Mouse (Mus musculus) left cerebral cortex, adult 8-10 months (tissue): ENCODE results near the gene Cutc. TPM values are rescaled to one million over a fixed set of nuclear protein-coding genes. Genes with fewer than 3 reads are reported as not detected.
A peak's percentile ranks its signal among the peaks of the same experiment; 100 is the strongest.

ENCODE experiments used
- DNase-seq, 2 experiments: peaks; one replicate each; pipeline ENCODE4 v3.0.0; 2022; ENCODE audit warnings: low spot score in 2 of 2
- total RNA-seq, 4 experiments: library from RNA; stranded (reverse); gene quantifications; 2 replicates each; pipeline ENCODE4 v1.2.4; 2022

The Cutc gene
- 1 to 10 TPM; 6.1 to 9.4 (median 8.1) TPM for total RNA-seq

- DNase-seq: peak; percentile 93 to 97
Measured at GRCm38 (mm10) chr19:43752489-43753225, at the start of gene Cutc, which contains the start of gene Cox15. Gene Cutc (plus strand): TSS chr19:43752996. Gene Cox15 (minus strand): TSS chr19:43753000.

DNA sequence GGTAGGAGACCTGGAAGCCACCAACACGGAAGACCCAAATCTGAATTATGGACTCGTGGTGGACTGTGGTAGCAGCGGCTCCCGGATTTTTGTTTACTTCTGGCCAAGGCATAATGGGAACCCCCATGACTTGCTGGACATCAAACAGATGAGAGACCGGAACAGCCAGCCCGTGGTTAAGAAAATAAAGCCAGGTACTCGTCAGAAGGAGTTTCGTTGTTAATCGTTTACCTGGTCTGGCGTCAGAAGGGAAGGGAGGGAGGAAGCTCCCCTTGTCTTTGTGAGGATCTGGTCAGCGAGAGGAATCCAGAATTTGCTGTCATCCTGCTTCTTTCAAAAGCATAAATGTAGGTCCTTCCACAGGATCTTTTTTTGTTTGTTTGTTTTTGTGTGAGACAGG lies 48.6 kb upstream of the Cutc start:
- DNase-seq: no peak

GRCm38 (mm10) chr19:43704787-43705497 lies 47.9 kb upstream of the Cutc start:
- DNase-seq: no peak

GRCm38 (mm10) chr19:43708206-43708605 lies 44.6 kb upstream of the Cutc start:
- no peak for DNase-seq

DNA sequence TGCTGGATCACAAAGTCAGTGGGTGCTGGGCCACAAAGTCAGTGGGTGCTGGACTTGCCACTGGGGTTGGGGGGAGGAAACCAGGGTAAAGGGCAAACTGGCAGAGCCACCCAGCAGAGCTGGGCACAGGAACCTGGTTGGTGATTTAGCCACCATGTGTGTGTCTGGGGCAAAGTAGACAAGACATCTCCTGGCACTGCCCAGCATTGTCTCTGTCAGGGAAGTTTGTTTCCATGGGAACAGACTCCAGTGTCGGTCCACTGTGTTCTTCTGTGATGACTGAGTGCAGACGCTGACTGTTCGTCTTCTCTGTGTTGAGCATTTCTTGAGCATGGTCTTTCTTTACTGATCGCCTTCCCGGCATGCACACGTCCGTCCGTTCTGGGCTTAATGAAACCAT lies 43.5 kb upstream of the Cutc start:
- DNase-seq: no peak

DNA sequence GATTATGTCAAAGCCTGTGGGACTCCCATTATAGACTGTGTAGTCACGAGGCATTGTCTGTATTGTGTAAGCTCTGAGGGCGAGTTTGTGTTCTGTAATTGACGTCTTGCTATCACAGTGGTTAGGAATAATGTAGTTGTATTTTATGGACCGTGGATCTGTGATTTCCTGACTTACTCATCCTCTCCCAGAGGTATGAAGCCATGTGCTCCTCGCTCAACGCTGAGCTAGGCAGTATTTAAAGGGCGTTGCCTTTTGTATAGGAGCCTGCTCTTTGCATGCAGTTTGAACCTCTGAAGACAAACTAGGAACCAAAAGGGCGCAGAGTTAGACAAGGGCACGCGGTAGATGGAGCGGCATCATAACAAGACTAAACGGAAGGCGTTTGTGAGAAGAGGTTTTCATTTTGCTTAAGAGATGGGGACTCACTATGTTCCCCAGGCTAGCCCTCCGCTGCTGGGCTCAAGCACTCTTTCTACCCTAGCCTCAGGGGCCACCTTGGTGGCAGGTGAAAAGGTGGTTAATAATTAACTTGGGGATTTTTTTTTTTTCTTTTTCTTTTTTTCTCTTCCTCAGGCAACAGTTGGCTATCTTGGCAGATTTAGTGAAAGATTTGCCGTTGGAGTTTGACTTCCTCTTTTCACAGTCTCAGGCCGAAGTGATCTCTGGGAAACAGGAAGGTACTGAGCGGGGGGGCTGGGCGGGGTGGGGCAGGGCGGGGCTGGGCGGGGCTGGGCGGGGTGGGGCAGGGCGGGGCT lies 41.5 kb upstream of the Cutc start:
- no peak for DNase-seq

DNA sequence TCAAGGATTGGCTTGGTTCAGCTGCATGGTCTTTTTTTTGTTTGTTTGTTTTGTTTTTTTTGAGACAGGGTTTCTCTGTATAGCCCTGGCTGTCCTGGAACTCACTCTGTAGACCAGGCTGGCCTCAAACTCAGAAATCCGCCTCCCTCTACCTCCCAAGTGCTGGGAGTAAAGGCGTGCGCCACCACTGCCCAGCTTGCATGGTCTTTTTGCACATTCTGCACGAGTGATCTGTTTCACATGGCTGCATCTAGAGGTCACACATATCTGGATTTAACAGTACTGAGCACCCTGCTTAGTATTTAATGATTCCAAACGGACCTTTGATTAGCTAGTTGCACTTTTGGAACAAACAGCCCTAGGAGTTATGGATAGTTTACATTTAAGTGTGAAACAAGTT lies 40.8 kb upstream of the Cutc start:
- no peak for DNase-seq

GRCm38 (mm10) chr19:43720061-43720460 lies 32.7 kb upstream of the Cutc start:
- DNase-seq: no peak

DNA sequence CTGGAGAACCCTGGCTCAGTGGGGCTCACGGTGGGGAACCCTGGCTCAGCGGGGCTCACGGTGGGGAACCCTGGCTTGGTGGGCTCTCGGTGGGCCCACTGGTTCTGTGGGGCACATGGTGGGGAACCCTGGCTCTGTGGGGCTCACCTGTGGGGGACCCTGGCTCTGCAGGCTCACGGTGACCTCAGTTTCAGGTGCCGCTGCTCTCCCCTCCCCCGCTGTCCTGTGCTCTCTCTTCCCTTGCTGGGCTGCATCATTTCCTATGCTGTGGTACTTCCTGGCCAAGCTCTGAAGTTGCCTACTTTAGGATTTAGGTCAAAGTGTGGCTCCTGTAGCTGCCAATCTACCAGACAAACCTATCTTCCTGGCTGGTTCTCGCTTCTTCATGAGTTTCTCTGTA lies 29.9 kb upstream of the Cutc start:
- no peak for DNase-seq

DNA sequence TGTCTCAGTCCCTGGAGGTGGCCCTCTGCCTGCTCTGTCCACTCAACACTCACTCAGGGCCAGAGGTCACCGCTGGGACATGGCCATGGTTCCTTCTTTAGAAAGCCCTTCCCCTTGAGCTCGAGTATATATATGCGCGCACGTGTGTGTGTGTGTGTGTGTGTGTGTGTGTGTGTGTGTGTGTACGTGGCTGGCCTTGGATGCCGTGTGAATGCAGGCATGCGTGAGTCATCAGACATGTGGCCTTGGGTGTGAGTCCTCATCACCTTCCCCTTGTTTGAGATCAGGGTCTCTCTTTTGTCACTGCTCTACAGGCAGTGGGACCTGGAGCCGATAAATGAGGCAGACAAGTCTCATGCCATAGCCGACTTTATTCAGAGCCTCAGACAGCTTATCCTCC lies 29.3 kb upstream of the Cutc start:
- no peak for DNase-seq

- no peak for DNase-seq
Measured at GRCm38 (mm10) chr19:43724194-43724593, 28.6 kb upstream of the Cutc start.

DNA sequence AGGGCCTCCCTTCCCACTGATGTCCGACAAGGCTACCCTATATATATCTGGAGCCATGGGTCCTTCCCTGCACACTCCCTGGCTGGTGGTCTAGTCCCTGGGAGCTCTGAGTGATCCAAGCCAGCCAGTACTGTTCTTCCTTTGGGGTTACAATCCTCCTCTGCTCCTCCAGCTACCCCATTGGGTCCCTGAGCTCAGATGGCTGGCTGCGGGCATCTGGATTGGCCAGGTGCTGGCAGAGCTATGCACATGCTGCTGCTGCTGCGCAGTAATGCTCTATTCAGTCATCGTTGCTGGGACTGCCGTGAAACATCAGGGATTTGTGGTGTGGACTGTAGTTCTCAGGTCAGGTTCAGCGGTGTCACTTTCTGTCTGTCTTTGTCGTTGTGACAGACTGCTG lies 28.0 kb upstream of the Cutc start:
- DNase-seq: no peak

- DNase-seq: no peak
Measured at GRCm38 (mm10) chr19:43726510-43727146, 26.2 kb upstream of the Cutc start.

DNA sequence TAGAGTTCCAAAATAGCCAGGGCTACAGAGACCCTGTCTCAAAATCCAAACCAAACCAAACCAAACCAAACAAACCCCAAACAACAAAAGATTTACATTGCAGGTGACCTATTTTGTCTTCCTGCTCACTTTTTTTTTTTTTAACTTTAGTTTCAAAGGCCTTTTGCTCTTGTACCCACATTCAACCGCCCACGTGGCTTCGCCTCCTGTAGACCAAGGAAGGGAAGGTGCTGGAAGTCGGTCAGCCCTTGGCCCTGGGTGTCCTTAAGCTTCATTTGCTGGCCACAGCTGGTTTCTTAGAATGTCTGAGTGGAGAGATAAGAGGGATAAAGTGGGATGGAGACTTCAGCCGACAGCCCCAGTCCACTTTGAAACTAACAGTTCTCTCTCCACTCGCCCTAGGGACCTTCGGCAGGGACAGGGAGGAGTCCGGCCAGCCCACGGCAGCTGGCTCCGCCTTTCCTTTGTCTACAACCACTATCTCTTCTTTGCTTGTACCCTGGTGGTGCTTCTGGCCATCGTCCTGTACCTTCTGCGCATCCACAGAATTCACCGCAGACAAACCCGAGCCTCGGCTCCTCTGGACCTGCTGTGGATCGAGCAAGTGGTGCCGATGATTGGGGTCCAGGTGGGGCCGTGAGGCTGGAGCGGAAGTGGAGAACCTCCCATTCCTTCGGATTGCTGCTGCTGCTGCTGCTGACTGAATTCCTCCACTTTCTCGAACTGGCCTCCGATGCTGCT lies 23.3 kb upstream of the Cutc start:
- no peak for DNase-seq

DNA sequence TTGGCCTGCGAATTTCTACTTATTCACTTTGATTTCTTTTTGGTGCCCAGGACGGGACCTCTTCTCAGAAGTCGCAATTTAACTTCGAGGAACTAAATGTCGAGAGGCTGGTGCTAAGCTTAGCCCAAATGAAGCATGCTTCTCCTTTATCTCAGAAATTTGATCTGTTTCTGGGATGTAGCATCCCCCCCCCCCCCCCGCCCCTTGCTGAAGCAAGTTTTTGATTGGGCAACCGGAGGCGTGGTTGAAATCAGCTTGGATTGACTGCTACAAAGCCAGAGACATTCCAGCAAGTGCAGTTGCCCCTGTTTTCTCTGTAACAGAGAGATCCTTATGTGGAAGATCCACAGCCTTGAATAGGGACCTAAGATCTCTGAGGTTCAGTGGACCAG lies 22.8 kb upstream of the Cutc start:
- DNase-seq: no peak

DNA sequence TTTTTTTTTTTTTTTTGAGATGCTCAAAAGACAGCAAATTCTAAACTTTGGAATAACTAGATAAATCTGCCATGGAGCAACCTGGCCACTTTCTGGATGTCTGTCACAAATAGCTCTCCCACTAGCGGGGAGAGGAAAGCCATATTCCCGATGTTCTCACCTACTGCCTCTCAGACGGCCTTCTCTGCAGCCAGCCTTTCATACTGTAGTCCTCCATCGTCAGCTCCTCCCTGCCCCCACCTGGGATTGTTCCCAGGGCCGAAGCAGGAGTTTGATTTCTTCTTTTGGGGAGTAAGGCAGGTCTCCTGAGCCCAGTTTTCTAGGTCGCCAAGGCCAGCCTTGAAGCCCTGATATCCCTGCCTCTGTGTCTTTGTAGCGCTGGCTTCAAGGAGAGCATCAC lies 21.6 kb upstream of the Cutc start:
- no peak for DNase-seq

- no peak for DNase-seq
Measured at GRCm38 (mm10) chr19:43738409-43738808, 14.4 kb upstream of the Cutc start.

GRCm38 (mm10) chr19:43743401-43743800 lies 9.4 kb upstream of the Cutc start:
- no peak for DNase-seq

DNA sequence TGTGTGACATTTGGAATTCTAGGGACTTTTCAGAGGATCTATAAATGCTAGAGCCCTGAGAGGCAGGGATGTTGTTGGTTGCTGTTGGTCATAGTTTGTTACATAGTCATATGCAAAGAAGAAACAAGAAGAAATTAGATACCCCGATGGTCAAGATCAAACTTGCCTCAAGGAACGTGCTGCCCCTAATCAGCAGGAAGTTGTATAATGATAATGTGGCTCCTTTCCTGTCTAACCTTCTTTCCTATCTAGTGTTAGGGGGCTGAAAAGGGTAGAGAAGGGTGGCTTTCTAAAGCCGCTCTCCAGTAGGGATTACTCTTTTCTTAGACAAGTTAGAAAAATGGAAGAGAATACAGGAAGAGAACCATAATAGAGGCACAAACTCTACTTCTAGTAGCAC lies 7.1 kb upstream of the Cutc start:
- no peak for DNase-seq

GRCm38 (mm10) chr19:43747877-43748276 lies 4.9 kb upstream of the Cutc start:
- DNase-seq: no peak

DNA sequence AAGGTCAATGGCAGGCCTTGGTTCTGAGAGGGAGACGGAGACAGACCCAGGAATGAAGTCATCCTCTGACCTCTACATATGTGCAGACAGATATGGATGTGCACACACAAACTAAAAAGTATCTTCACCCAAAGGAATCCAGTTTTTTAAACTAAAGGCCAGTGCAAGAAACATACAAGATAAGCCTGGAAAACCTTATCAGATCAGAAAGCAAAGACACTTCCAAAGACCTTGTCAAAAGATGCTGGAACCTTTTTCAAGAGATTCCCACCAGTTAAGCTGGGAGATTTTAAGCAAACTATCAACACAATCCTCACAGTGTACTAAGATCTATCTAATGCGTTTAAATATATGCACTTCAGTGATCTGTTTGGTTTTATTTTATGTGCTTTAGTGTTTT lies 2.8 kb upstream of the Cutc start:
- no peak for DNase-seq
